Mouse (Mus musculus) spleen, postnatal 10 days (tissue): ENCODE measurements around the gene Nckap5.
"Not testable (repeated sequence)": the region's sequence is repeated elsewhere in the genome, so short reads cannot be mapped to it uniquely, and the experiment has no call there.

ENCODE experiments used
- DNase-seq, 2 experiments: peaks; one replicate each; pipeline ENCODE4 v3.0.0; 2021 to 2022; ENCODE audit warnings: low spot score in 2 of 2

Nckap5 gene

DNA sequence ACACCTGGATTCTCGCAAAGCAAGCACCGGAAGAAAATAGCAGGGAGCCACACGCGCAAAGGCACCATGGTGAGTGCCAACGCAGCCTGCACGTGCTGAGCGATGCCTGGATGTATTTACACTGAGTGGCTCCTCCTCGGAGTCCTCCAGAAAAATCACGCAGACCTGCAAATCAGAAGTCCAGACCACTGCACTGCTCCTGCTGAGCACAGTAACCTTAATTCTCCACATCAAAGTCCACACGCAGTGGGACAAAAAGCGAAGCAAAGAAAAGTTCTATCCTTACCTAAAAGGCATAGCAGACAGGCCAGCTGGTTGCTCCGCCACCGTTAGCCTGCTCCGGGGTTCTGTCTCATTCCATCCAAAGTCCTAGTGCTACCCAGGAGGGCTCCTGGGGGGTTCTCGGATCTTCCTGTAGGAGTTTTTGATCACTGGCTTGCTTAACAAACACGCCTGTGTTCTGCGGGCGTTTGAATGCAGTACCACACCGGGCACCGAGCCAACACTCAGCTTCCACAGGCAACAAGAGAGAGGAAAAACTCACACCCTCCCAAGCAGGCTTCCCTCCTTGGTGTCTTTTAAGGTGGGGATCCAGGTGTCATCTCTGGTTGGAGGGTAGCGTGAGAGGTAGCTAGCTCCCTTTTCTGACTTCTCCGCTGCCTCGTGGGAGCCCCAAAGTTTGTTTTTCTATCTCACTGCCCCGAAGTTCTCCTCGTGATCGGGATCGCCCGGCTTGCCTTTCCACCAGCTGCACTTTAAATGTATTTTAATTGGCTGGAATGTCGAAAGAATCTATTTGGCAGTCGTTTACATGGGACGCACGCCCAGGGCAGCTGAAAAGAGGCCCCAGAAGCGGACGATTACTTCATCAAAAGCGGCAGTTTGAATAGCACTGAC, at the start of gene Nckap5:
Nckap5 (minus strand) TSS at position 769 of the 897 bp plus-strand sequence.
- DNase-seq = peak in 1 of 2 experiments; percentile 21

- no peak for DNase-seq
Observed at GRCm38 (mm10) chr1:126877495-126877894, 46.9 kb upstream of the Nckap5 start.

- no peak for DNase-seq
Observed at GRCm38 (mm10) chr1:126868372-126868771, 37.8 kb upstream of the Nckap5 start.

- DNase-seq = no peak
Observed at GRCm38 (mm10) chr1:126867912-126868311, 37.3 kb upstream of the Nckap5 start.

DNA sequence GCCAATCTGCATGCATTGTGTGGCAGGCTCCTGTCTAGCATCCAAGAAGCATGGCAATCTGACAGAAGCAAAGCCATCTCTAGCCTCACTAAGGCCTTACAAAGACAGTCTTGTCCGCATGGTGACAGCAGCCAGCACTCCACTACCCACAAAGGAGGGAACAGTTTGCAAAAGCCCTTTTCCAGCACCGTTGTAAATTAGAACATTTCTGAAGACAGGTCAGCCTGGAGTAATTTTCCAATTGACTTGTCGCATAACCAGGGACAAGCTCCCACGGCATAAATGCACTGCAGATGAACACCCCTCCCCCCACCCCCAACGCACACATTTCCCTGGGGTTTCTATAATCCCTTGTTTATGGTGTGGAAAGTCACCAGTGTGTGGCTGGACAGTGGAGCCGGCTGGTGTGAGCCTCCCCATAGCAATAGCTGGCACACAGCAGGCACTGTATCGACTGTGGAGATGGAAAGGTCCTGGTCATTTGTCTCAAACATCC, 35.0 kb upstream of the Nckap5 start:
- DNase-seq = no peak

DNA sequence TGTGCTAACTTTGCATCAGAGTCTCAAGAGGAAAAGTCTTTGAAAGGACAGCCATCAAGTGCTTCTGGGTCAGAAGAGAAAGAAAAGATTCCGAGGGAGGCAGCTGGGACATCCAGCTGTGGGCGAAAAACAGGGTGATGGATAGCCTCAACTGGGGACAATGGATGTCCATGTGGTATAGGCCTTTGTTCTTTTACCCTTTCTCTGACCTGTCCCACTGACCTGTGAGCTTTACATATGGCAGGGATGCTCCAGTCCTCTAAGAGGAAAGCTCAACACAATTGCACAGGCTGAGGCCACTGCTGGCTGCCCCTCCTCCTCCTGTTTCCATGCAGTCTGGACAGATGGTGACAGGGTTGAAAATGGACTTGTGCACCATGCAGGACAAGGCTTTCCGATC, 31.2 kb upstream of the Nckap5 start:
- DNase-seq = no peak

- no peak for DNase-seq
Observed at GRCm38 (mm10) chr1:126860537-126860936, 29.9 kb upstream of the Nckap5 start.

GRCm38 (mm10) chr1:126849481-126849880, 18.9 kb upstream of the Nckap5 start:
- DNase-seq = no peak

- DNase-seq = no peak
Observed at GRCm38 (mm10) chr1:126846317-126846716, 15.7 kb upstream of the Nckap5 start.

GRCm38 (mm10) chr1:126832885-126833284, 2.3 kb upstream of the Nckap5 start:
- no peak for DNase-seq

- no peak for DNase-seq
Observed at GRCm38 (mm10) chr1:126829031-126829430, 1.6 kb downstream of the Nckap5 start.

DNA sequence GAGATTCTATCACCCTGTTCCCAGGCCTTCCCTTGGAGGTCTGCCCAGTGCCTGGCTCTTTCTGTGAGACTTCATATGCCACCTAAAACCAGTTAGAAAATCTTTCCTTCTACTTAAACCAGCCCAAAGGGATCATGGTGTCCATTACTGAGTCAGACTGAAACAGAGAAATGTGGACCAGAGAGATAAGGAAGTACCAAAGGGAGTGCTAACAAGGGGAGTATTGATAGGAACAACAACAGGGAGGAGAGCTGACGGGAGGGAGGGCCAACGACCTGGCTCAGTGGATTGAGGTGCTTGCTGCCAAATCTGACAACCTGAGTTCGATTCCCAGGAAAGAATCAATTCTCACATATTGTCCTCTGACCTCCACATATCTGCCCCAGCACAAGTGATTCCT, 5.8 kb downstream of the Nckap5 start:
- no peak for DNase-seq

DNA sequence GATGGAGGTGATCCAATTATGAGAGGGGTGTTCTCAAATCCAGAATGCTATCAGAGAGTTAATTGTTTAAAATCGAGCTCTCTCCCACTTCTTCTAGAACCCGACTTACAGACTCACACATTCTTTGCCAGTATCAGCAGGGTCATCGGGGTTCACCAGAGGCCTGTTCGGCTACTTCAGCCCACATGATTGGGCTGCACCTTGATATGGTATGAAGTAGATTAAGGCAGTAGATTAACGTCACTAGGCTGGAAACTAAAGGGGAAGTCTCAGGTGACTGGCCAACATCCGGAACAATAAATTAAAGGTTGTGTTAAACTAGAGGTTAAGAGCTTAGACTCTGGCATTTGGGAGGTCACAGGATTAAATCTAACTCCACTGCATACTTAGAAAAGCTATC, 8.4 kb downstream of the Nckap5 start:
- DNase-seq = no peak

GRCm38 (mm10) chr1:126817381-126818034, 13.1 kb downstream of the Nckap5 start:
- DNase-seq = peak; percentile 16 to 68

- DNase-seq = no peak
Observed at GRCm38 (mm10) chr1:126806994-126807611, 23.5 kb downstream of the Nckap5 start.

DNA sequence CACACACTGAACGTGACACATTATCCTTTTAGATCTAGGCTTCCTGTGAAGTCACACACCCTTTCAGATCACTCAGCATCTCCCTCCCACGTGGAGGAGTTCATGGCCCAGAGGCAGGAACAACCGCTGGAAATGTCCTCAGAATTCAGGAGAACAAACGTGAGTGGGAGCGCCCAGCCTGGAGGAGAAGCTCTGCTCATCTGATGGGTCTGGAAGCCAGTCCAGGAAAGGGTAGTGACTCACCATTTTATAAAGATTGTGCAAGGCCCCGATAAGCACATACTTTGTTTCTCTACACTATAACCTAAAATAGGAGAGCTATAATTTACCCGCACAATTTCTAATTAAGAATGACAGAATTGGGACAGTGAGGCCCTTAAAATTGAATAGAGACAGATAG, 24.1 kb downstream of the Nckap5 start:
- DNase-seq = no peak

DNA sequence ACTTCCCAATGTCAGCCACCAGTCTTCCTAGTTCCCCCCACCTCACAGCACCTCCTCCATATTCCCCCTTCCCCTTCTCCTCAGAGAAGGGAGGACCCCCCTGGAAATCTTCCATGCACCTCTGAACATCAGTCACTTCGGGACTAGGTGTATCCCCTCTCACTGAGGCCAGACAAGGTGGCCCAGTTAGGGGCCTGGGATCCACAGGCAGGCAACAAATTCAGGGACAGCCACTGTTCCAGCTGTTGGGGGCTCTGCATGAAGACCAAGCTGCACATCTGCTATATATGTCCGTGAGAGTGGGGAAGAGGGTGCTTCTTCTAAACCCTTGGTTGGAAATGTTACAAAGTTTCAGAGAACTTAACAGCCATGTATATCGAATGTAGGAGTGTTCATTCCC, 28.2 kb downstream of the Nckap5 start:
- DNase-seq = no peak

GRCm38 (mm10) chr1:126801706-126802105, 28.9 kb downstream of the Nckap5 start:
- DNase-seq = no peak

DNA sequence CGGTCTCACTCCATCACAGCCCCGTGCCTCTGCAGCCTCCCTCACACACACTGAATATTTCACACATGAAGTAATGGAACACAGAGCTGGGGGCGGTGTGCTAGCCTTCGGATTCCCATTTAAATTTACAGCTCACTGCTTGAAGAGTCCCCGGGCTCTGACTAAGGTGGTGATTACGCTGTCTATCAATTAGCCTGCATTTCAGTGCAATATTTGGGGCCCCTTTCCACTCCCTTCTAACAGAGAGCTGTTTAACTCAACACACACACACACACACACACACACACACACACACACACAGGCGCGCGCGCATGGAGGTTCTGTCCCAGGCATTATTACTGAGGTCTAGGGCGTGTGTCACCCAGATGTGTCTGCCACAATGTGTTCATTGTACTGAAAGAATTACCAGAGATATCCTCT, 31.2 kb downstream of the Nckap5 start:
- DNase-seq = no peak

GRCm38 (mm10) chr1:126780354-126780941, 50.2 kb downstream of the Nckap5 start:
- not testable (repeated sequence) for DNase-seq

- DNase-seq = not testable (repeated sequence)
Observed at GRCm38 (mm10) chr1:126773947-126774346, 56.7 kb downstream of the Nckap5 start.

- no peak for DNase-seq
Observed at GRCm38 (mm10) chr1:126766971-126767370, 63.6 kb downstream of the Nckap5 start.
